Mouse (Mus musculus) cerebellum, adult 2 months (tissue): Measurements from ENCODE around the gene Sema4g. TPM values are rescaled to one million over a fixed set of nuclear protein-coding genes. Genes with fewer than 3 reads are reported as not detected.

Source experiments
- DNase-seq, 2 experiments: peaks; one replicate each; pipeline ENCODE4 v3.0.0; 2021
- H3K27ac ChIP-seq: fragments of 200-500 bp; 2 replicates; pipeline ENCODE4 v1.5.1; 2012; ENCODE audit warnings: low read length, control low read depth, inconsistent platforms; ENCODE audit not compliant: insufficient read depth
- H3K27me3 ChIP-seq: fragments of 200-500 bp; 2 replicates; pipeline ENCODE4 v1.6.1; 2012; ENCODE audit warnings: inconsistent platforms, mild to moderate bottlenecking, low read length, moderate library complexity; ENCODE audit not compliant: control insufficient read depth, insufficient read depth
- H3K4me1 ChIP-seq: fragments of 200-500 bp; 2 replicates; pipeline ENCODE4 v1.6.1; 2011; ENCODE audit warnings: low read length; ENCODE audit not compliant: control insufficient read depth, insufficient read depth
- H3K4me3 ChIP-seq: fragments of 200-500 bp; replicated peaks from 2 replicates; pipeline ENCODE3; 2011; ENCODE audit warnings: mild to moderate bottlenecking, low read depth, low read length, control low read depth; ENCODE audit not compliant: insufficient read depth
- CTCF ChIP-seq: fragments of 200-500 bp; IDR thresholded peaks from 2 replicates; pipeline ENCODE4 v1.5.1; 2011; ENCODE audit warnings: low read depth, mild to moderate bottlenecking, control low read depth, low read length, moderate library complexity, borderline replicate concordance; ENCODE audit not compliant: insufficient read depth
- POLR2A ChIP-seq: fragments of 200-500 bp; IDR thresholded peaks from 2 replicates; pipeline ENCODE4 v1.6.1; 2011; ENCODE audit warnings: low read length, control low read depth, borderline replicate concordance; ENCODE audit not compliant: insufficient read depth
- WGBS: fragments of 180-500 bp; shearing (Covaris S2); methylation state at CpG from one replicate; pipeline ENCODE4 v1.1.7; 2018; 5-methylcytosine and 5-hydroxymethylcytosine counted together
- polyA plus RNA-seq: library from polyadenylated mRNA; depleted of rRNA; stranded (reverse); fragments of >200 nt; gene quantifications from 2 replicates; pipeline ENCODE4 v1.2.3, GENCODE M21; 2012

Sema4g gene
- polyA plus RNA-seq, 1 experiment: 90.3 TPM

- H3K27ac ChIP-seq: no peak overlapping the region
- 86% methylated on average over 6 of the region's 6 CpGs for WGBS
- no peak for DNase-seq
- TF ChIP-seq CTCF: no peak
- TF ChIP-seq POLR2A: no peak
- no peak overlapping the region for H3K4me3 ChIP-seq
- H3K4me1 ChIP-seq: no peaks in the 10 kb centered on the region
- H3K27me3 ChIP-seq: no peaks in the 10 kb centered on the region
These were observed 5.5 kb upstream of the Sema4g start for GRCm38 (mm10) chr19:44983366-44983765.

- Histone ChIP-seq H3K27ac (no peak overlapping the region), H3K27me3 (no peaks in the 10 kb centered on the region), H3K4me3 (no peak overlapping the region), H3K4me1 (no peaks in the 10 kb centered on the region)
- DNase-seq: no peak
- TF ChIP-seq CTCF (no peak), POLR2A (no peak)
- 90% methylated on average over 4 of the region's 4 CpGs for WGBS
These were observed 4.5 kb upstream of the Sema4g start for GRCm38 (mm10) chr19:44984420-44984819.

DNA sequence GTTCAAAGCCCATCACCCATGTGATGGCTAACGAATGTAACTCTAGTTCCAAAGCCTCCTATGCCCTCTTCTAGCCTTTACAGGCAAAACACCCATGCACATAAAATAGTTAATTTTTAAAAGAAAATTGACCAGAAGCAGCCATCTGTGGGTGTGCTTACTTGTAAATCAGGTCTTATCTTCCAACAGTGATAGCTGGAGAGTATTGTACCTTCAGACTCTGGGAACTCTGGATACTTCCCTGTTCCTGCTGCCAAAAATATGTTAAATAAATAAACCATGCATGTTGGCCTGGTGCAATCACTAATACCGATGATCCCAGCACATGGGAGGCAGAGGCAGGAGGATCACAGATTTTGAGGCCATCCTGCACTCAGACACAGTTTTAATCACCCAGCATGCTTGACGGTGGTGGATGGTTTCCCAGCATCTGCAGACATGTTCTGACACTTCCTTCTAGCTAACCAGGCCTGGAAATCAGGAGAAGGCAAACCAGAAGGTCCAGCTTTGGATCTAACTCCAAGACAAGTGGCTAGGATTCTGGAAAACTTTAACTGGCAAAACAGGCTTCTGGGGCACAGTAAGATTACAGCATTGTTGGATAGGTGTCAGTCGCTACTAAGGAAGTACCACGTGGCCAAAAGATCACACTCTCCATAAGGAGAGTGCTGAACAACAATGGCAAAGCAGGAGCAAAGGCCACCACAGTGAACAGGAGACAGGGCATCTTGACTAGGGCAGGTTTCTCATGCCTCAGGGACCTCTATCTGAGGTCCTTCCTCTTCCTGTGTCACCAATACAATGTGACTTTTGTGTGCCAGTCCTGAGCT is 3.5 kb upstream of the Sema4g start:
- H3K27me3 ChIP-seq: no peaks in the 10 kb centered on the region
- 70% methylated on average over 5 of the region's 5 CpGs for WGBS
- TF ChIP-seq POLR2A (no peak), CTCF (no peak)
- H3K27ac ChIP-seq: no peak overlapping the region
- no peak for DNase-seq
- H3K4me1 ChIP-seq: peaks cover 3% of the 10 kb centered on the region; the same call in 1 of the 2 replicates
- H3K4me3 ChIP-seq: no peak overlapping the region

DNA sequence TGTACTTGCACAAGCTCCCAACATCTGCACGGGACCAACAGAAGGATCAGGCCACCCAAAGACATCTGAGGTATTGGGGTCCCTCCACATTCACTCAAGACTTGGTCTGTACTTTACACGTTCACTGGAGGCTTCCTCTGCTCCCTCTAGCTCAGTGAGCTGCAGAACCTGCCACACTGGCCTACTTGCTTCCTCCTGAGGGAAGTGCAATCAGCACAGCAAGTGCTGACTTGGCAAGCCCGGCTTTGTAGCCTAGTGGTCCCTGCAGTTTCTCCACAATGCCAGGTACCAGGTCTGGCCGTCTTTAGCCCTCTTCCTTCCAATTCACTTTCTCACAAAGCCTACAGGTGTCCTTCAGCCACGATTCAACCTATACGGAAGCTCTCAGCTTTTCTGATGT is 1.9 kb upstream of the Sema4g start:
- 78% methylated on average over 6 of the region's 6 CpGs for WGBS
- peaks cover 3% of the 10 kb centered on the region; the same call in 1 of the 2 replicates for H3K4me1 ChIP-seq
- TF ChIP-seq CTCF: no peak
- TF ChIP-seq POLR2A: no peak
- H3K27me3 ChIP-seq: no peaks in the 10 kb centered on the region
- no peak for DNase-seq
- H3K4me3 ChIP-seq: no peak overlapping the region
- no peak overlapping the region for H3K27ac ChIP-seq

GRCm38 (mm10) chr19:44987851-44988250 is 1.1 kb upstream of the Sema4g start:
- Histone ChIP-seq H3K4me3 (no peak overlapping the region), H3K27me3 (no peaks in the 10 kb centered on the region), H3K4me1 (peaks cover 3% of the 10 kb centered on the region; the same call in 1 of the 2 replicates), H3K27ac (no peak overlapping the region)
- TF ChIP-seq CTCF (no peak), POLR2A (no peak)
- WGBS: 63% methylated on average over 6 of the region's 6 CpGs
- DNase-seq: no peak

GRCm38 (mm10) chr19:44988321-44988720 is 580 bp upstream of the Sema4g start:
- H3K27ac ChIP-seq: no peak overlapping the region
- peak overlapping the region; percentile 74 for H3K4me3 ChIP-seq
- no peak for DNase-seq
- H3K27me3 ChIP-seq: no peaks in the 10 kb centered on the region
- 33% methylated on average over 9 of the region's 9 CpGs for WGBS
- H3K4me1 ChIP-seq: peaks cover 3% of the 10 kb centered on the region; the same call in 1 of the 2 replicates
- TF ChIP-seq POLR2A (no peak), CTCF (no peak)

GRCm38 (mm10) chr19:44989567-44990495 is 930 bp downstream of the Sema4g start:
- H3K27me3 ChIP-seq: no peaks in the 10 kb centered on the region
- DNase-seq: peak in 1 of 2 experiments; percentile 54
- H3K27ac ChIP-seq: peak overlapping the region; percentile 58
- no peak for TF ChIP-seq CTCF
- TF ChIP-seq POLR2A: no peak
- peaks cover 3% of the 10 kb centered on the region; the same call in 1 of the 2 replicates for H3K4me1 ChIP-seq
- peak overlapping the region; percentile 74 for H3K4me3 ChIP-seq
- 7% methylated on average over 22 of the region's 22 CpGs for WGBS

- Histone ChIP-seq H3K4me3 (no peak overlapping the region), H3K4me1 (peaks cover 3% of the 10 kb centered on the region; the same call in 1 of the 2 replicates), H3K27ac (no peak overlapping the region), H3K27me3 (no peaks in the 10 kb centered on the region)
- DNase-seq: no peak
- no peak for TF ChIP-seq CTCF
- TF ChIP-seq POLR2A: no peak
- WGBS: 89% methylated on average over 8 of the region's 8 CpGs
These were observed 2.1 kb downstream of the Sema4g start for GRCm38 (mm10) chr19:44991031-44991430.
